In genomic region chr16:11176884-11177244, GRCm38 (mm10) we compare ENCODE assay signal across 8 mouse cellular contexts. TPM values are rescaled to one million over a fixed set of nuclear protein-coding genes. Genes with fewer than 3 reads are reported as not detected.
DNase-seq lines count a peak whose midpoint lies in the region; ATAC-seq and TF ChIP-seq lines count a peak whose summit lies in the region.

No protein-coding gene starts in this region.

- peak overlapping the region; percentile 59; the same call in 1 of the 2 replicates for H3K27ac ChIP-seq in heart, embryonic 12.5 days (ENCODE audit: poor library complexity, severe bottlenecking)
- no peak overlapping the region for H3K27ac ChIP-seq in ES-E14 (ENCODE audit: insufficient read depth, low read depth, low read length, poor library complexity, severe bottlenecking)
- peak overlapping the region; percentile 92 for H3K27ac ChIP-seq in heart, postnatal 0 days (ENCODE audit: low read depth)
- H3K27ac ChIP-seq in macrophage, result peak overlapping the region; percentile 57

- no peaks in the 10 kb centered on the region for H3K36me3 ChIP-seq in heart, embryonic 12.5 days
- H3K36me3 ChIP-seq in ES-E14 (ENCODE audit: control insufficient read depth, insufficient read depth, low read length, poor library complexity, severe bottlenecking), result no peaks in the 10 kb centered on the region
- H3K36me3 ChIP-seq in heart, postnatal 0 days (replicated peaks; ENCODE audit: control insufficient read depth, insufficient read depth, low read length), result no peaks in the 10 kb centered on the region
- H3K36me3 ChIP-seq in macrophage (ENCODE audit: inconsistent target), result no peaks in the 10 kb centered on the region

- intact Hi-C loops in heart, postnatal 36 days (cut with DNase I), result loop anchor here (2.0 kb wide), 2 partner anchors 78 to 304 kb away; partner anchors contain the start of gene Gspt1

- peak overlapping the region; percentile 80 for H3K4me2 ChIP-seq in heart, embryonic 12.5 days
- peak overlapping the region; percentile 88 for H3K4me2 ChIP-seq in heart, postnatal 0 days (ENCODE audit: low read depth, low read length)

- no peak for ATAC-seq in heart, embryonic 12.5 days (ENCODE audit: insufficient number of reproducible peaks, low FRiP score)
- ATAC-seq in heart, postnatal 0 days (ENCODE audit: insufficient read depth, low read depth), result no peak

- peak overlapping the region; percentile 92 for H3K9ac ChIP-seq in heart, embryonic 12.5 days
- H3K9ac ChIP-seq in ES-E14 (ENCODE audit: insufficient read depth, low read depth, low read length, poor library complexity, severe bottlenecking), result no peak overlapping the region; the same call in none of the 2 replicates
- peak overlapping the region; percentile 92 for H3K9ac ChIP-seq in heart, postnatal 0 days (replicated peaks; ENCODE audit: low read depth, low read length)

- H3K4me1 ChIP-seq in heart, embryonic 12.5 days (replicated peaks), result peaks cover 18% of the 10 kb centered on the region
- H3K4me1 ChIP-seq in ES-E14 (ENCODE audit: control insufficient read depth in 2 of 2, insufficient read depth in 2 of 2, low read length in 2 of 2, poor library complexity in 1 of 2), result peaks cover 2 to 5% of the 10 kb centered on the region in 2 experiments; a peak in 2 of 4 replicates
- H3K4me1 ChIP-seq in heart, postnatal 0 days (ENCODE audit: control insufficient read depth, insufficient read depth), result peaks cover 7% of the 10 kb centered on the region

- in situ Hi-C loops in ES-E14 (cut with MboI; ENCODE audit: low sequenced_read_pairs in 2 of 2, unreplicated experiment in 2 of 2), result no loop called here

- 6% methylated on average over 4 of the region's 4 CpGs for WGBS in heart, embryonic 12.5 days
- WGBS in heart, postnatal 0 days, result 4% methylated on average over 4 of the region's 4 CpGs
- 6% methylated on average over 4 of the region's 4 CpGs for WGBS in macrophage (ENCODE audit: missing documents)

- TF ChIP-seq CTCF in heart, postnatal 0 days (IDR thresholded peaks at IDR 0.05; ENCODE audit: low read depth), result no peak

- peaks cover 40% of the 10 kb centered on the region for H3K79me2 ChIP-seq in macrophage (ENCODE audit: inconsistent target)

- no peaks in the 10 kb centered on the region for H3K27me3 ChIP-seq in heart, embryonic 12.5 days (replicated peaks)
- no peaks in the 10 kb centered on the region for H3K27me3 ChIP-seq in heart, postnatal 0 days (ENCODE audit: control insufficient read depth, insufficient read depth, low read length)

- no peak for DNase-seq in heart, postnatal 36 days
- DNase-seq in ES-E14 (ENCODE audit: low read depth, low spot score), result no peak
- no peak for DNase-seq in heart, postnatal 0 days (ENCODE audit: low spot score)
- DNase-seq in urinary bladder, postnatal 25 days (ENCODE audit: low spot score), result no peak
- DNase-seq in layer of hippocampus, adult 9-11 months, result no peak
- DNase-seq in urinary bladder, adult 2 months (ENCODE audit: low spot score), result no peak

- H3K9me3 ChIP-seq in heart, embryonic 12.5 days (replicated peaks), result peaks cover 4% of the 10 kb centered on the region; the same call in 1 of the 2 replicates
- H3K9me3 ChIP-seq in ES-E14 (ENCODE audit: control insufficient read depth, insufficient read depth, low read depth, low read length), result no peaks in the 10 kb centered on the region
- H3K9me3 ChIP-seq in heart, postnatal 0 days (replicated peaks; ENCODE audit: control insufficient read depth, low read length), result no peaks in the 10 kb centered on the region

- H3K4me3 ChIP-seq in heart, embryonic 12.5 days, result peak overlapping the region; percentile 96
- H3K4me3 ChIP-seq in ES-E14 (ENCODE audit: insufficient read depth in 1 of 2, low read depth in 1 of 2, low read length in 2 of 2, poor library complexity in 1 of 2, severe bottlenecking in 1 of 2) (peak overlapping the region; percentile 82 to 87), macrophage (ENCODE audit: inconsistent target) (peak overlapping the region; percentile 55)
- peak overlapping the region; percentile 95 for H3K4me3 ChIP-seq in heart, postnatal 0 days (ENCODE audit: low read depth, low read length)

- no peak for TF ChIP-seq EP300 in heart, postnatal 0 days (IDR thresholded peaks at IDR 0.05; ENCODE audit: low read depth)

TF ChIP-seq in ES-E14, 5 proteins besides CTCF, POLR2A, EP300 and RAD21:
- TF ChIP-seq CHD2 (IDR thresholded peaks at IDR 0.05; ENCODE audit: low read depth, low read length) (no peak), ZNF384 (IDR thresholded peaks at IDR 0.05; ENCODE audit: low read depth, low read length) (no peak), HCFC1 (IDR thresholded peaks at IDR 0.05; ENCODE audit: borderline replicate concordance, insufficient read depth, low read length) (no peak), MAFK (IDR thresholded peaks at IDR 0.05; ENCODE audit: insufficient read depth, low read depth, low read length) (no peak), ZC3H11A (IDR thresholded peaks at IDR 0.05; ENCODE audit: borderline replicate concordance, low read depth, low read length) (no peak)

RNA-seq across cellular contexts. Expression of gene Zc3h7a, which starts 0.7 kb away (rescaled TPM):
- 77.9 and 83.9 TPM in 2 replicates for polyA plus RNA-seq in heart, embryonic 12.5 days (2016; fragmentation: Nextera tagmentation; extraction: Ambion mirVana)
- 10 to 100 TPM; 19.8 to 26.0 TPM for total RNA-seq in heart, postnatal 36 days (2021)
- 57.3 and 59.2 TPM in 2 replicates for total RNA-seq in ES-E14 (2012; rRNA removed)
- total RNA-seq in heart, postnatal 0 days (2014; rRNA removed; ENCODE audit: low replicate concordance), result 38.1 and 51.7 TPM in 2 replicates
- polyA plus RNA-seq in heart, postnatal 0 days (2015; fragmentation: Nextera tagmentation; extraction: Ambion mirVana), result 28.6 and 30.3 TPM in 2 replicates
- total RNA-seq in macrophage (2018; cell fraction: chromatin; rRNA removed), result 1,000 to 10,000 TPM; 1,100 to 4,230 (median 1,584) TPM
- 100 to 1,000 TPM in 4 of 26 experiments, 10 to 100 TPM in 22; 36.4 to 125 (median 54.0) TPM for total RNA-seq in macrophage (2018; cell fraction: cytosol; rRNA removed)
- total RNA-seq in macrophage (2018; cell fraction: nucleus; rRNA removed), result 1,000 to 10,000 TPM in 19 of 26 experiments, 100 to 1,000 TPM in 7; 737 to 4,041 (median 1,180) TPM
- polyA plus RNA-seq in macrophage (2018), result 64.3 to 121 TPM (median 115 TPM) in 3 replicates
- 141 and 178 TPM in 2 replicates for polyA plus RNA-seq in urinary bladder, adult 2 months (2012; rRNA removed)

RNA-seq across cellular contexts. Expression of gene Rsl1d1, which starts 26.3 kb away (rescaled TPM):
- 146 and 152 TPM in 2 replicates for polyA plus RNA-seq in heart, embryonic 12.5 days (2016; fragmentation: Nextera tagmentation; extraction: Ambion mirVana)
- total RNA-seq in heart, postnatal 36 days (2021), result 10 to 100 TPM; 52.5 to 54.7 TPM
- total RNA-seq in ES-E14 (2012; rRNA removed), result 167 and 203 TPM in 2 replicates
- 54.1 and 71.0 TPM in 2 replicates for total RNA-seq in heart, postnatal 0 days (2014; rRNA removed; ENCODE audit: low replicate concordance)
- 99.2 and 106 TPM in 2 replicates for polyA plus RNA-seq in heart, postnatal 0 days (2015; fragmentation: Nextera tagmentation; extraction: Ambion mirVana)
- total RNA-seq in macrophage (2018; cell fraction: chromatin; rRNA removed), result 10 to 100 TPM in 24 of 26 experiments, 1 to 10 TPM in 2; 8.5 to 51.7 (median 34.3) TPM
- total RNA-seq in macrophage (2018; cell fraction: cytosol; rRNA removed), result 10 to 100 TPM; 43.0 to 70.3 (median 54.5) TPM
- total RNA-seq in macrophage (2018; cell fraction: nucleus; rRNA removed), result 10 to 100 TPM; 15.1 to 71.1 (median 27.5) TPM
- polyA plus RNA-seq in macrophage (2018), result 45.4 to 112 TPM (median 99.2 TPM) in 3 replicates
- 50.0 and 50.9 TPM in 2 replicates for polyA plus RNA-seq in urinary bladder, adult 2 months (2012; rRNA removed)

RNA-seq across cellular contexts. Expression of gene Txndc11, which starts 42.4 kb away (rescaled TPM):
- polyA plus RNA-seq in heart, embryonic 12.5 days (2016; fragmentation: Nextera tagmentation; extraction: Ambion mirVana), result 36.7 and 37.2 TPM in 2 replicates
- total RNA-seq in heart, postnatal 36 days (2021), result 10 to 100 TPM; 12.5 to 14.7 TPM
- 26.0 and 28.6 TPM in 2 replicates for total RNA-seq in ES-E14 (2012; rRNA removed)
- 35.6 and 55.2 TPM in 2 replicates for total RNA-seq in heart, postnatal 0 days (2014; rRNA removed; ENCODE audit: low replicate concordance)
- 20.1 and 24.3 TPM in 2 replicates for polyA plus RNA-seq in heart, postnatal 0 days (2015; fragmentation: Nextera tagmentation; extraction: Ambion mirVana)
- 10 to 100 TPM; 27.8 to 96.1 (median 52.3) TPM for total RNA-seq in macrophage (2018; cell fraction: chromatin; rRNA removed)
- total RNA-seq in macrophage (2018; cell fraction: cytosol; rRNA removed), result 10 to 100 TPM; 11.5 to 24.6 (median 16.7) TPM
- 10 to 100 TPM; 21.7 to 63.1 (median 35.8) TPM for total RNA-seq in macrophage (2018; cell fraction: nucleus; rRNA removed)
- 15.5 to 18.2 TPM (median 18.0 TPM) in 3 replicates for polyA plus RNA-seq in macrophage (2018)
- polyA plus RNA-seq in urinary bladder, adult 2 months (2012; rRNA removed), result 17.5 and 18.6 TPM in 2 replicates
